Mouse (Mus musculus) G1E-ER4 (cell line): ENCODE data around the gene Dhrs7b. TPM values are rescaled to one million over a fixed set of nuclear protein-coding genes. Genes with fewer than 3 reads are reported as not detected.

Experiments
- GATA1 ChIP-seq: IDR thresholded peaks from one replicate; pipeline ENCODE4 v1.8.0; 2012; ENCODE audit warnings: low read length, inconsistent platforms
- polyA plus RNA-seq: library from polyadenylated mRNA; stranded (reverse); fragments of >175 nt; gene quantifications from 2 replicates; pipeline ENCODE4 v1.2.3, GENCODE M21; 2012

The Dhrs7b gene
- polyA plus RNA-seq, 1 experiment: 2.5 TPM

DNA sequence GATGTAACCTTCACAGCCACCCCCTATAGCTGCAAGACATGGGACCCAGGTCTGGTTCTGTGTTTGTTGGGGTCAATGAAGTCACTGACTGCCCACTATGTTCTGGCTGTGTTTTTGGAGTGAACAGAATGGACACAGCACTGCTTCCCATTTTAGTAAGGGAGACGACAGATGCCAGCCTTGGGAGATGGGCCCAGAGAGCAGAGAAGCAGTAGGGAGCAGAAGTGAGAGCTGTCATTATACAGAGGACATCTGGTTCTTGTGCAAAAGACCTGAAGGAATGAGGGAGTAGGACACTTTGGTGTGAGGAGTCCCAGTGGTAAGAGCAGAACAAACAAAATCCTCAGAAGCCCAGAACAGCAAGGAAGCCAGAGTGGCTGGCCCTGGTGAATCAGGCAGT lies 79.2 kb downstream of the Dhrs7b start:
- TF ChIP-seq GATA1: no peak

Other genes with a start within 250 kb of the Dhrs7b start
- 18.2 and 24.1 TPM in 2 replicates for gene Llgl1, start 130.9 kb upstream of the Dhrs7b start, polyA plus RNA-seq
- gene Flii, start 103.4 kb upstream of the Dhrs7b start, polyA plus RNA-seq: 57.2 and 186 TPM in 2 replicates
- 20.2 and 22.2 TPM in 2 replicates for gene Mief2, start 102.2 kb upstream of the Dhrs7b start, polyA plus RNA-seq
- gene Top3a, start 53.3 kb upstream of the Dhrs7b start, polyA plus RNA-seq: 5.2 and 9.2 TPM in 2 replicates
- 1.2 and 1.7 TPM in 2 replicates for gene Smcr8, start 53.1 kb upstream of the Dhrs7b start, polyA plus RNA-seq
- 4.5 and 10.2 TPM in 2 replicates for gene Shmt1, start 18.9 kb upstream of the Dhrs7b start, polyA plus RNA-seq
- gene Tmem11, start 48.6 kb downstream of the Dhrs7b start, polyA plus RNA-seq: 28.2 and 38.7 TPM in 2 replicates
- 4.5 and 5.8 TPM in 2 replicates for gene Natd1, start 84.1 kb downstream of the Dhrs7b start, polyA plus RNA-seq
- gene Map2k3, start 101.4 kb downstream of the Dhrs7b start, polyA plus RNA-seq: 284 and 406 TPM in 2 replicates
- not detected in 2 replicates for gene Kcnj12, start 191.9 kb downstream of the Dhrs7b start, polyA plus RNA-seq